Mouse (Mus musculus) frontal cortex, postnatal 25 days (tissue): ENCODE results near the gene Chrm4.

Experiments
- DNase-seq, 2 experiments: peaks; one replicate each; pipeline ENCODE4 v3.0.0; 2022; ENCODE audit warnings: low spot score in 2 of 2

Chrm4 gene

DNA sequence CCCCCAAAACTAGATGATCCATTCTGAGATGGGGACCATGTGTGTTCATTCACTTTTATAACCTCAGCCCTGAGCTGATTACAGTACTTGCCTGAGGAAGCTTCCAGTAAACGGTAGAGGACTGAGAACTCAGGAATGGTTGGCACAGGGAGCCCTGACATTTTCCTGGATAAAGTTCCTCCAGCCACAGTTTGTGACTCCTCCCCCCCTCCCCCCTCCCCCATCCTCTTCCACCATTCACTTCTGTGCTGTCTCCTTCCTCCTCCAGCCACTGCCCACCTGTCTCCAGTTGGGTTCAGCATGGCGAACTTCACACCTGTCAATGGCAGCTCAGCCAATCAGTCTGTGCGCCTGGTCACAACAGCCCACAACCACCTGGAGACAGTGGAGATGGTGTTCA lies at the start of gene Chrm4:
TSS of gene Chrm4 (plus strand) at position 301 of the 400 bp plus-strand sequence.
- no peak for DNase-seq

DNA sequence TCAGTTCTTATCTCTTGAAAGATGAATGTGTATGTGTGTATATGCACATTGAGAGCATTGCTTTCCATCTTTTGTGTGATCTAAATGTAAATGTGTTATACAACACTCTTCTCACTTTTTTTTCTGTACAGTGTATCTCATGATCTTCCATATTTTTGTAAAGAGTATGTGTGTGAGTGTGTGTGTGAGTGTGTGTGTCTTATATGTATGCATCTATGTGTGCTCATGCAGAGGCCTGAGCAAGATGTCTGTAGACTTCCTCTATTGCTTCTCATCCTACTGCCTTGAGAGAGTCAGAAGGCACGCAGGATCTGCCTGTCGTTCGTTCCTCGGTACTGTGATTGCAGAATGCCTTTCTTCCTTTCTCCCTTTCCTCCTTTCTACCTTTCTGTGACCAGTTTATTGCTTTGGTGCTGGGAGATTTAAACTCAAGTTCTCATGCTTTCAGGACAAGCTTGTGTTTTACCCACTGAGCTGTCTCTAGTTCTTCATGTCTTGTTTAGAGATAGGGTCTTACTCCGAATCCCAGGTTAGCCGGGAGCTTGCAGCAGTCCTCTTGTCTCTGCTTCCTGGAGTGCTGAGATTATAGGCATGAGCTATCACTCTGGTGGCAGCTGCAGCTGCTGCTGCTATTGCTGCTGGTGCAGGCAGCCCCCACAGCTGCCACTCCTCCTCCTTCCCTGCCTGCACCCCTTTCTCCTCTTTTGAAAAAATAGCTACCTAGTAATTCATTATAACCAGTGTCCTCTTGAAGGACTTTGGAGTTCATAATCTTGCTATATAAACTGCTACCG lies 48.5 kb upstream of the Chrm4 start:
- DNase-seq: no peak

DNA sequence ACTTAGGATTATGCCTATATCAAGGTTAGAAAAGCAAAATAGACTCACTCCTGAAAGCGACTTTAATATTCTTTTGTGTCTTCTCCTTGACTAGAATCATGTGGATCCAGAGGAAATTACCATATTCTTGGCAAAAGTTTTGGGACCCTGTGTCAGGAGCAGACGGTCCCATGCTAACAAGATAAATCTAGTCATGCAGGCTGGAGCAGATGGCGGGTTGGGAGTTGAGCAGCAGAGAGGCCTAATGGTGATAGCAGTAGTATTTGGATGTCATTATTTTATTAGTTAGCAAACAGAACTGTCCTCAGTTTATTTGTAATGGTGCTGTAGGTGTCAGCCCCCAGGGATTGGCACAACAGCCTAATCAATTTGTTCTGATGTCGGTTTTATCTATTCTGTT lies 43.1 kb upstream of the Chrm4 start:
- no peak for DNase-seq

DNA sequence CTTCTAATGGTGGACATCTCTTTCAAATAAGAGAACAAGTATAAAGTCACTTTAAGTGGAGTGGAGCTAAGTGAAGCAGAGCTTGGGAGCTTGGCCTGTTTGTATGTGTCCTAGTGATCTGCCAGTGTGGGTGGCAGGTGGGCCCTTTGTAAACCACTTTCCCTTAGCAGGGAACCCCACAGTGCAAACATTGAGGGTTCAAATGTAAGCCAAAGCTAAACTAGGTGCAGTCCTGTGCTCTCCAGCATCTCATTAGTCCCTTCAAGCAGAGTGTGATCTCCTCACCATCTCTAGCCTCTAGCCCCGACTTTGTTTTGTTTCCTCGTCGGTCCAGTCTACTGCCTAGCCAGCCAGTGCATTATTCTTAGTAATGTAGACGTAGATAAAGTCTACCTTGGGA lies 42.4 kb upstream of the Chrm4 start:
- DNase-seq: no peak

DNA sequence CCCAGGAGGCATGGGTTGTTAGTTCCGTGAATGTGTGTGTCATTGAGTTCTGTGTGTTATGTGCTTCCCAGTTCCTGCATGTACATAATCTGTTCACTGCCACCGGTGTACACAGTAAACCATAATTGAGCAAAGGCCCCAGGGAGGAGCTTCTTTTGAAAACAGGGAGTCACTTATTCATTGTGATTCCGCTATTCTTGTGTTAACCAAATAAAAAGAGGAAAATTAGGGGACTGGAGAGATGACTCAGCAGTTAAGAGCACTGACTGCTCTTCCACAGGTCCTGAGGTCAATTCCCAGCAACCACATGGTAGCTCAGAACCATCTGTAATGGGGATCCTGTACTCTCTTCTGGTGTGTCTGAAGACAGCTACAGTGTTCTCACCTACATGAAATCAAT lies 32.3 kb upstream of the Chrm4 start:
- DNase-seq: no peak

DNA sequence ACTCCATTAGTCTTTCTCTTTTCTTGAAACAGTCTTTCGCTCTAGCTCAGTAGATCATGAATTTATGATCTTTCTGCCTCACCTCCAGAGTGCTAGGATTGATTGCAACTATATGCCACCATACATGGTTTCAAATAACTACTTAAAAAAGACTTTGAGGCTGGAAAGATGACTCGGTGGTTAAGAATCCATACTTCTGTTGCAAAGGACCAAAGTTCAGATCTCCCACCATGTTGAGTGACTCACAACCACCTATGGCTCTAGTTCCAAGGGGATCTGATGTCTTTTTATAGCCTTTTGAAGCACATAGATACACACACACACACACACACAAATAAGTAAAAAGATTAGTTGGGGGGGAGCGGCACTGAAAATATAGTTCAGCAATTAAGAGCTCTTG lies 31.6 kb upstream of the Chrm4 start:
- no peak for DNase-seq

DNA sequence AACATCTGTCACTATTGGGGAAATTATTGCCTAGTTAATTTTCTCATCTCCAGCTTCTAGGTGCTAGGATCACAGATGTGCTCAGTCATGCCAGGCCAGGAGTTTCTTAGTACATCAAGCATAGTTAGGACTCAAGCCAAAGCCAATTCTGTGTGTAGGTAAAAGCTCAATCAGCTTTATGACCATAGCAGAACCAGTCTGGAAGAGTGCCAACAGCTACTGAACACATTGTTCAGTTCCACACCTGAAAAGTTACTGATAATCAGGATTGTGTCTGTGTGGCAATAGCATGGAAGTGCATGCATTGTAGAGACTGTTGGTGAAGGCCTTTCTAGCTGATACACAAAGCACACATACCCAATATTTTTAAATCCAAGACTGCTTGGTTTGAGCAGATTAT lies 29.1 kb upstream of the Chrm4 start:
- DNase-seq: no peak

DNA sequence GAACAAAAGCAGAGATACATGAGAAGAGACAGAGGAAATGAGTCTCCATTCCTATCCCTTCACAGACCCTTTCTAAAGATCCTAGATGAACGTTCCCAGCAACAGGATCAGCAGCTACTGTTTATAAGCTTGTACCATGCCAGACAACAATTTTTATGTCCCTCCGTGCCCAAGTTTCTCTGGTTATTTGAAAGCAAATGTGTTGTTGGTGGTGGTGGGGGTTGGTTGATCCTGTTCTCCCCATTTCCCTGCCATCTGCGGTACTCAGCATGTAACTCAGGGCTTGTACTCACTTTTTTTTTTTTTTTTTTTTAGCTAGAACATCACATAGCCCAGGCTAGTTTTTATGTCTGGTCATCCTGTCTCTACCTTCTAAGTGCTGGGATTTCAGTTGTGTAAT lies 27.9 kb upstream of the Chrm4 start:
- DNase-seq: no peak

DNA sequence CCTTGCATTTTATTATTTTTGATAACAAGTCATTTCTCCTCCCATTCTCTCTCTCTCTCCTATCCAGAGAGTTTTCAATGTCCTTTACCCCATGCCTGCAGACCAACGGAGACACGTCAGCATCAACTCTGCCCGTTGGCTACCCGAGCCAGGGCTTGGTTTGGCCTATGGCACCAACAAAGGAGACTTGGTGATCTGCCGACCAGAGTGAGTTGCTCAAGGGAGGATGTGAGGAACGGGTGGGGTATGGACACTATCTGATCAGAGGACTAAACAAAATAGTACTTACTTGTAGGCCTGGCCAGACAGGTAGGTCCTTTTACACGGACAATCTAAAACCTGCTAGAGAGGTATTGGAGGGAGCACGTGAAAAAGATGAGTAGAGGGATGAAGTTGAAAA lies 26.6 kb upstream of the Chrm4 start:
- no peak for DNase-seq

DNA sequence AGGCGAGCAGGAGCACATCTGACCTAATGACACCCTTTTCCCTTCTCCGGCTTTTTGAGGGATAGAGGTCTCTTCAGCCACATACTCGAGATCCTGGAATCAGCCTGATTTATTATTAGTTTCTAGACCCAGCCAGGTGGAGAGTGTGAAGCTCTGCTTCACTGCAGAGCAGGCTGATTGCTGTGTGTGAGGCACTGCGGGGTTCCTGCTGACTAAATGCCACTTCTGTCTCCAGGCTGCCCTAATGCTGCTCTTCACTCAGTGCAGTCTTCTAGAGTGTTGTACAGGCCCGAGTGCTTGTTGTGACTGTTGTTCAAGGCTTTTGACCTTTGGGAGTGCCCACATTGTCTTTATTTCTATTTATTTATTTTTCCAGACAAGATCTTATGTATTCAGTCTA lies 24.7 kb upstream of the Chrm4 start:
- no peak for DNase-seq

DNA sequence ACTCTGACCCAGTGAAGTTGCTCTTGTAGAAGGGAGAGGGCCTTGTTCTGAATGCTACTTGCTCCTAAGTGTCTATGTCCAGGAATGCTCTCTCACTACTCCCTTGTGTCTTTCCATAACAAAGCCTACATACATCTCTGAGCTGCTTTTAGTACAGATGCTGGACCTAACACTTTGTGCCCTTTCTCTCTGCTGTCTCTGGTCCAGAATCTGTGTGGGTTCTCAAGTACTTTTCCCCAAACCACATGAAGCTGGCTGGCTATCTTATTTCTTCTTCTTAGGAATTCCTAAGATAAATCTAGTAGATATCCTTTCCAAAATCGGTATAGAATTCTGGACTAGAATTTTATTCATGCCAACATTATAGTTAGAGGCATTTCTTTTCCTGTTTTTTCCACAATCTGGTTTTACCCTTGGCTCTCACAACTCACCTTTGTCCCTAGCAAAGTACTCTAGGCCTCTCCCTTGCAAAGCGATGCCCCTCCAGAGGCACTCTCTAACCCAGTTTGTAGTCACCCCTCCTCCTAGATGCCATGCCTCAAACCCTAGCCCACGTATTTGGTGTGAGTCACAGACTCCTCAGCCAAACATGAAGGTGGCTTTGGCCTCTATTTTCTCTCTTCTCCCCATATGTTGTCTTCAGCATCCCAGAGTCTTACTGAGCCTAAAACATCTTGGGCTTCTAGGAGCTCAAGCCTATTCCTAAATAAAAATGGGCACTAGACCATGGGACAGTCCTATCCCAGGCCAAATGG lies 23.7 kb upstream of the Chrm4 start:
- no peak for DNase-seq

DNA sequence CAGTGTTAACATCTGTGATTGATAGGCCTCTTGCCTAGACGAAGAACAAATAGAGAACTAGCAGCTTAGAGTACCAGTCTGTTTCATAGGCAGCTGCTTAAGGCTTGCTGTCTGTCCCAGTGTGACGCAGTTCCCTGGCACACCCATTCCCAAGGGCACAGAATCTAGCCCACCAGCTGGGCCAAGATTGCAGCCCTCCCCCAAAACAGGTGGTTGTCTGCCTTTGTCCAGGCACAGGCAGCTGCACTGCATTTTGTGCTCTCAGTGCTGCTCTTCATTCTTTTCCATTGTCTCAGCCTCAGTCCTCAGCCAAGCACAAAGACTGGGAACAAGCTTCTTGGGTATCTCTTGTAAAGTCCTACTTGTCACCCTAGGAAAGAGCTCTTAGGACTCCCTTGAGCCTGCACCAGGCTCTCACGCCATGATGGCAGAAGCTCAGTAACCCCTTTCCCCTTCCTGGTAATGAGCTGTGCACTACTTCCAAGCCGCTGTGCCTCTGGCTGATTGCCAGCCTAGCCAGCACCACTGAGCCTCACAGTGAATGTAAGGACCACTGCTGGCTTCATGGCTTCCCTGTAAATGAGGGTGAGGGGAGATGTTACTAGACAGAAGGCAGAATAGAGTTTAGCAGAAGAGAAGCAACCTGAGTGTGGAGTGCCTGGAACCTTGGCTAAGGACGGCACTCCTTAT lies 22.3 kb upstream of the Chrm4 start:
- DNase-seq: no peak

DNA sequence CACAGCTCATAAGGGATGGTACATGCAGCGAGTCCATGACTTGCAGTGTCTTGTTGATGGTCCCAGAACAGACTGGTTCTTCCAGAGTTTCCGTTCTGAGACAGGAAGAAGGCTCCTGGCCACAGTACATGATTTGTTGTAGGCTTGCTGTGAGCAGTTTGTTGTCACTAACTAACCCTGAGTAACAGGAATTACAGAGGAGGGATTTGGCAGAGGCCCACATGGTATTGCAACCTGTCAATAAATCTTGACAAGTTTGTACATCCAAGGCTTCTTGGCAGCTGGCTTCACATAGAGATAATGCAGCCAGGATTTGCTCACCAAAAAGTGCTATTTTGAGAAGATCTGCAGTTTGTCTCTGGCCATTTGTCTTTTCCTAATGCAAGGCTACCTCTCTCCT lies 20.9 kb upstream of the Chrm4 start:
- no peak for DNase-seq

DNA sequence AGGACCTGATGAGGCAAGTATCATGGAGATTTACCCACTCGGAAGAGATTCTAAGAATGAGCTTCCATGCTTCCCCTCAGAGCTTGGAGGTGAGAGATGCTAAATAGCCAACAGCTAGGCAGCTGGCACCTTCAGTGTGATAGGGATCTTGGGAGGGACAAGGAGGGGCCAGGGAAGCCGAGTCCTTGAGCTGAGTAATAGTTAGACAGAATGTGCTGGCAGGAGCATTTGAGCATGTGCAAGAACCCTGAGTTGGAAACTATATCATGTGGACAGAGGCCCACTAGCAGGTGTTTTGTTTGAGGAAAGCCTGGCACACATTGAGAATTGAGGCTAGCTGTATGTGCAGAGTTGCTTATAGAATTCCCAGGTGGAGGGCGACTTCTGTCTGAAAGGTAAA lies 14.4 kb upstream of the Chrm4 start:
- no peak for DNase-seq

DNA sequence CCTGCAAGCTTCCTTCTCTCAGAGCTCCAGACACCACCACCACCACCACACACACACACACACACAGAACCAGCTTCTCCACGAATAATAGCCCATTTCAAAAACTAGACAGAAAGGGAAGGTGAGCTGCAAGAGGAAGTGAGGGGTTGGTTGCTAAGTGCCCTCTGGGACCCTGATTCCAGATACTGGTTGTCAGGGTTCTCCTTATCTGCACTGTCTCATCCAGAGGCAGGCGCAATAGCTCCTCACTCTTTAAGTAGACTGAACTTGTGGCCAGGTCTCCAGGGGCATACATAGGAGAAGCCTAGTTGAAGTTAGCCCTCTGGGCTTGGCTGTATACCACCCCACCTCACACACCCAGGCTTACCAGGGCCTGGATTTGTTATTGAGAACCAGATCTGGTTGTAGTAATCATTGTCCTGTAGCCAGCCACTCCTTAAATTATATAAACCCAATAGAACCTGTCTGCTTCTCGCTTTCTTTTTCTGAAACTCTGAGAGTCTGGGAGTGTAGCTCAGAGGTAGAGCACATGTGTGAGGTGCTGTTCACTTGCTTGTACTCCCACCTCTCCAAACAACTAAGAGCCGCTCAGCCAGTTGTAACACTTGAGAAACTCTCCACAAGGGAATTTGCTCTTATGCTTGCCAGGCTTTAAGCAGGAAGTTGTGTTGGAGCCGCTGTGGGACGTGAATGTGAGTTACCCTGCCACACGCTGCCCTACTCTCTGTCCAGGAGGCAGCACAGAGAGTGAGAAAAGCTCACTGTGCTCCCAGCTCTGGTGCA lies 13.5 kb upstream of the Chrm4 start:
- DNase-seq: no peak

DNA sequence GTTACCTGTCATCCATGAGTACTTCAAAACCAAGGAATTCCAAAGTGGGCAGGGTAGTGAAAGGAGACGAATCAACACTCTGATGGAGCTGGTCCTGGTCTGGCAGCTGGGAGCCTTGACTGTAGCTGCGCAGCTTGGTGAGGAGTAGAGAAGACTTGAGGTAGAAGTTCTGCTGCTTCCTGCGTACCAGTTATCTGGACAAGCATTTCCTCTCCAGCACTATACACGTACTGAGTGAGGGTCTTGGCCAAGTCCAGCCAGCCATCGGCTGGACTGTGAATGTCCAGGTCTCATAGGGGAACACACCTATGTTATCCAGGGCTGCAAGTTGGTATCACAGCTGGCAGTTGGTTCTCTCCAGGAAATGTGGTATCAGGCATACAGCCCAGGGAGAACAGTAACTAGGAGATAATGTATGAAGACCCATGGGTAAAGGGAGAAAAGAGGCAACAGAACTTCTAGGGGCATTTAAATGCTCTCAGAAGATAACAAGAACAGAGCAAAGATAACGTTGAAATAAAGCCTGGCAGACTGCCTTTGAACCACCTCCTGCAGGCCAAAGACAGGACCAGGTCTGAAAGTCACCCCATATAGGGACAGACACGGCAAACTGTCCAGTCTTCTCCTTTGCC lies 10.6 kb upstream of the Chrm4 start:
- DNase-seq: no peak

DNA sequence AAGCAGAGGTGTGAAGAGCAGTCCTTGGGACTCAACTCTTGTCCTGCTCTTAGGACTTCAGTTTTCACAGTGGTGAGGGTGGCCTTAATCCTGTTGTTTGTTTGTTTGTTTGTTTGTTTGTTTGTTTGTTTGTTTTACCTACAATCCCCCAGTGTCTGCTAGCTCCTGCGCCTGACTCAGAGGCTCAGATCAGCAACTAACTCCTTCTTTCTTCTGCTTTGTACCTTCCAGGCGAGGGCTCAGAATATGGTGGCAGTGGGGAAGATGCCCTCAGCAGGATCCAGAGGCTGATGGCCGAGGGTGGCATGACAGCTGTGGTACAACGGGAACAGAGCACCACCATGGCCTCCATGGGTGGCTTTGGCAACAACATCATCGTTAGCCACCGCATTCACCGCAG lies 10.0 kb upstream of the Chrm4 start:
- DNase-seq: no peak

DNA sequence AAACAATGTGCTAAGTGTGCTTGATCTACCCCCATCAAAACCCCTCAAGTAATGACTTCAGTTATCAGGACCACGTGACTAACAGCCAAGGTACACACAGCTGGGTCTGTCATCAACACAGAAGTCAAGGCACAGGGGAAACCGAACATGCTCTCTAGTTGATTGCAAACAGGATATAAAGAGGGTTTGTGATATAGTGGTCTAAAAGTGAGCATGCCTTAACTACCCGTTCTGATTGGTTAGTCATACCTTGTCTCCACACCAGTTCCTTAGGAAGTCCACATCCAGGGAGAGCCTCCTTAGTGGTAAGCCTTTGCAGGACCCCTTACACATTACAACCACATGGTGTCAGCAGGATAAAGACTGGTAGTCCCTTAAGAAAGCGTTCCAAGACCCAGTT lies 6.9 kb upstream of the Chrm4 start:
- DNase-seq: no peak

DNA sequence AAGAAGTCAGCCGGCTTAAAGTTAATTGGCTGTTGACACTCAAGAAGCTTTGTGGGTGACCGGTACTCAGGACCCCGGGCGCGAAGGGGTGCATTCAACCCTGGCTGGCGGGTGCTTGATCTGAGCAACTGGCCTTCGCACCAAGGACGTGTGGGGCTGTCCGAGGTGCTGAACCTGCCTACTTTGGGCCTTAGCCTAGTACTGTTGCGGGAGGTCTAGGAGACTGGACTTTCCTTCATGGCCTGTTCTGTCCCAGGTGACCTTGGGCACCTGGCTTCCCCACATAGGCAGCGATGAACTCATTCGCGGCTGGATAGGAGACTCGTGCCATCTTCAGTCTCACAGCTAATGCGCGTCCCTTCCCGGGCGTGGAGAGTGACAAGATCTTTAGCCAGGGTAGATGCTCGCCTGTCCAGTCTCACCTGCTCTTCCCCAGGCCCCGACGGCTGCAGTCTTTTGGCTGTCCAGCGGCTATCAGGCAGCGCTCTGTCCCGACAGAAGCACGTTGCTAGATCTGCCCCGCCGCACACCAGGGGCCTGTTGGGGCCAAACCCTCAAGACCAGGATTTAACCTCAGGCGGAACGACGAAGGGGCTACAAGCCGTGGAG lies 5.8 kb upstream of the Chrm4 start:
- DNase-seq: no peak

DNA sequence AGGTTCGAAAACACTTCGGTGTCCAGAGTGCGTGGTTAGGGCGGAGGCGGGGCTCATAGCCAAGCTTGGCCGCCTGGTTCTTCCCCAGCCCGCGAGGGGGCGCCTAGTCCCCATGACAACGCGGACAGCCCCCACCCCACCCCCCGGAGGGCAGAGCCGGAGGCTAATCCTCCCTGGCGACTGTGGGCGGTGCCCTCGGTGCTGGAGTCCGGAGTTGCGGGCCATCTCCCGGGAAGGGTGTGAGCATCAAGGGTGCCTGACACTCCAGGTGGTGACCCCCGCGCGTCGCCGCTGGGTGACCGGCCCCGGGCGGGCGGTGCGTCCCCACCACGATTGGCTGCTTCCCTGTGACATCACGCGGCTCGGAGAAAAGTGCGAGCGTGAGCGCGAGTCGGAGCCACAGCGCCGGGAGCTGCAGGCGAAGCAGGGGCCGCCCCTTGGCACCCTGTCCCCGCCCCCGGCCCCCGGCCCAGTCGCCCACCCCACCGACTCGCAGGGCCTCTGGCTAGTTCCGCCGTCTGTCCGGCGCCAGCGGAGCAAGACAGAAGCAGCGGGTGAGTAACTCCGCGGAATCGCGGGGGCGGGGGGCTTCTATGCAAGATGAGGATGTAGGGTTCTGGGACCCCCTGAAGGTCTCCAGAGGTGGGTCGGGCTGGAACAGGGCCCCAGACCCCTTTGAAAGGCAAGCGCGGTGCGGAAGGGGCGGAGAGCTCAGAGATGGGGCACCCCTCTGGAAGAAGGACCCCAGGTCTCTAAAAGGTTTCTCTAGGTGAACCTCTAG lies 5.1 kb upstream of the Chrm4 start:
- DNase-seq: peak in 1 of 2 experiments; percentile 74
